Mouse (Mus musculus) layer of hippocampus, postnatal 14 days (tissue): ENCODE data around the gene Dnah2. TPM values are rescaled to one million over a fixed set of nuclear protein-coding genes. Genes with fewer than 3 reads are reported as not detected.

Experiments
- microRNA-seq, 2 experiments: library from miRNA; unstranded; fragments of <30 nt; microRNA quantifications; one replicate each; pipeline ENCODE4 v1.2.0; 2021
- total RNA-seq, 2 experiments: library from RNA; stranded (reverse); gene quantifications; 2 replicates each; pipeline ENCODE4 v1.2.3; 2021

Gene Dnah2
- total RNA-seq, 2 experiments from 2014 or later, result 5.8 to 6.3 TPM

Small RNA genes within 50 kb of the gene (microRNA-seq; reads per million reads assigned to microRNA genes)
- gene Gm27493, result 0 reads per million in 2 experiments

Other genes with a start within 250 kb of the Dnah2 start
- 10 to 100 TPM; 15.3 to 16.9 TPM for gene Cntrob, start 225.3 kb downstream of the Dnah2 start, total RNA-seq
- 10 to 100 TPM; 65.5 to 79.1 TPM for gene Trappc1, start 225.1 kb downstream of the Dnah2 start, total RNA-seq
- 10 to 100 TPM; 15.2 to 18.6 TPM for gene Kcnab3, start 222.9 kb downstream of the Dnah2 start, total RNA-seq
- 10 to 100 TPM; 71.7 to 76.9 TPM for gene Rnf227, start 208.6 kb downstream of the Dnah2 start, total RNA-seq
- 100 to 1,000 TPM; 519 to 534 TPM for gene Chd3, start 179.7 kb downstream of the Dnah2 start, total RNA-seq
- gene Naa38, start 153.6 kb downstream of the Dnah2 start, total RNA-seq, result 100 to 1,000 TPM in 1 of 2 experiments, 10 to 100 TPM in 1; 99.3 to 111 TPM
- gene Cyb5d1, start 153.5 kb downstream of the Dnah2 start, total RNA-seq, result 10 to 100 TPM; 36.0 to 39.7 TPM
- gene Tmem88, start 150.9 kb downstream of the Dnah2 start, total RNA-seq, result 1 to 10 TPM; 2.1 to 2.3 TPM
- 10 to 100 TPM; 41.7 to 42.8 TPM for gene Kdm6b, start 135.4 kb downstream of the Dnah2 start, total RNA-seq
- 100 to 1,000 TPM; 144 to 156 TPM for gene Efnb3, start 11.1 kb upstream of the Dnah2 start, total RNA-seq
- gene Wrap53, start 31.1 kb upstream of the Dnah2 start, total RNA-seq, result 1 to 10 TPM; 8.6 to 9.5 TPM
- 10 to 100 TPM; 27.3 to 29.6 TPM for gene Trp53, start 31.2 kb upstream of the Dnah2 start, total RNA-seq
- gene Atp1b2, start 56.8 kb upstream of the Dnah2 start, total RNA-seq, result 100 to 1,000 TPM; 513 to 551 TPM
- gene Shbg, start 68.8 kb upstream of the Dnah2 start, total RNA-seq, result not detected
- gene Sat2, start 72.9 kb upstream of the Dnah2 start, total RNA-seq, result 10 to 100 TPM; 16.1 to 19.8 TPM
- 100 to 1,000 TPM; 105 to 106 TPM for gene Fxr2, start 83.9 kb upstream of the Dnah2 start, total RNA-seq
- under 1 TPM in 1 of 2 experiments, not detected in 1; 0.48 TPM for gene Sox15, start 106.2 kb upstream of the Dnah2 start, total RNA-seq
- 10 to 100 TPM; 73.3 to 82.4 TPM for gene Mpdu1, start 113.5 kb upstream of the Dnah2 start, total RNA-seq
- gene Cd68, start 117.0 kb upstream of the Dnah2 start, total RNA-seq, result 10 to 100 TPM; 13.1 to 18.5 TPM
- 100 to 1,000 TPM; 409 to 418 TPM for gene Eif4a1, start 123.3 kb upstream of the Dnah2 start, total RNA-seq
- 10 to 100 TPM; 84.3 to 88.5 TPM for gene Senp3, start 133.0 kb upstream of the Dnah2 start, total RNA-seq
- 1 to 10 TPM in 1 of 2 experiments, under 1 TPM in 1; 0.88 to 1.1 TPM for gene Tnfsf13, start 136.7 kb upstream of the Dnah2 start, total RNA-seq
- 1 to 10 TPM; 5.8 to 6.5 TPM for gene Tnfsf12, start 146.7 kb upstream of the Dnah2 start, total RNA-seq
- 1 to 10 TPM in 1 of 2 experiments, under 1 TPM in 1; 0.45 to 1.0 TPM for gene Tnfsfm13, start 147.0 kb upstream of the Dnah2 start, total RNA-seq
- 10 to 100 TPM; 62.8 to 68.5 TPM for gene Polr2a, start 209.5 kb upstream of the Dnah2 start, total RNA-seq
- gene Slc35g3, start 212.9 kb upstream of the Dnah2 start, total RNA-seq, result under 1 TPM in 1 of 2 experiments, not detected in 1; 0.21 TPM
- gene Zbtb4, start 216.8 kb upstream of the Dnah2 start, total RNA-seq, result 10 to 100 TPM; 82.0 to 83.5 TPM
- 1 to 10 TPM; 1.0 to 1.1 TPM for gene Chrnb1, start 246.8 kb upstream of the Dnah2 start, total RNA-seq